Mouse (Mus musculus): ENCODE results near the gene Klhl24. TPM values are rescaled to one million over a fixed set of nuclear protein-coding genes. Genes with fewer than 3 reads are reported as not detected.
"Not testable (repeated sequence)": the region's sequence is repeated elsewhere in the genome, so short reads cannot be mapped to it uniquely, and the experiment has no call there.

The Klhl24 gene
- polyA plus RNA-seq, 1 experiment from 2014 or later, result 3.5 TPM

GRCm38 (mm10) chr16:20097711-20098374 is 501 bp downstream of the Klhl24 start:
- Histone ChIP-seq H3K4me1 (replicated peaks) (peaks cover 11% of the 10 kb centered on the region), H3K4me3 (replicated peaks) (peak overlapping the region; percentile 92), H3K9me3 (replicated peaks) (no peaks in the 10 kb centered on the region), H3K27me3 (no peaks in the 10 kb centered on the region), H3K4me2 (peak overlapping the region; percentile 97), H3K9ac (peak overlapping the region; percentile 85), H3K27ac (peak overlapping the region; percentile 87), H3K36me3 (no peaks in the 10 kb centered on the region)
- peak; percentile 90 for DNase-seq
- peak; percentile 91 for ATAC-seq (ENCODE audit: low read depth)
- WGBS (ENCODE audit: insufficient replicate concordance), result 0% methylated on average over 61 of the region's 61 CpGs

- H3K27ac ChIP-seq, result peak overlapping the region; percentile 87; the same call in 1 of the 2 replicates
- no peak for DNase-seq
- H3K27me3 ChIP-seq, result no peaks in the 10 kb centered on the region
- 0 out of 2 replicates have a peak, but pooled peaks cover 3% of the 10 kb centered on the region for H3K36me3 ChIP-seq
- H3K9me3 ChIP-seq (replicated peaks), result no peaks in the 10 kb centered on the region
- no peak for ATAC-seq (ENCODE audit: low read depth)
- H3K4me1 ChIP-seq (replicated peaks), result peaks cover 11% of the 10 kb centered on the region
- H3K9ac ChIP-seq, result peak overlapping the region; percentile 85
- peak overlapping the region; percentile 92 for H3K4me3 ChIP-seq (replicated peaks)
- peak overlapping the region; percentile 97 for H3K4me2 ChIP-seq
- WGBS (ENCODE audit: insufficient replicate concordance), result 5% methylated on average over 4 of the region's 4 CpGs
Observed at GRCm38 (mm10) chr16:20098375-20098727, 1.0 kb downstream of the Klhl24 start.

GRCm38 (mm10) chr16:20098866-20099629 is 1.7 kb downstream of the Klhl24 start:
- no peak for ATAC-seq (ENCODE audit: low read depth)
- no peaks in the 10 kb centered on the region; the same call in 1 of the 2 replicates for H3K9me3 ChIP-seq (replicated peaks)
- no peak overlapping the region for H3K9ac ChIP-seq
- H3K36me3 ChIP-seq, result peaks cover 10% of the 10 kb centered on the region
- peak overlapping the region; percentile 92; the same call in 1 of the 2 replicates for H3K4me3 ChIP-seq (replicated peaks)
- WGBS (ENCODE audit: insufficient replicate concordance), result 87% methylated on average over 6 of the region's 6 CpGs
- H3K4me1 ChIP-seq (replicated peaks), result peaks cover 11% of the 10 kb centered on the region
- no peak overlapping the region for H3K27ac ChIP-seq
- no peak for DNase-seq
- H3K4me2 ChIP-seq, result peak overlapping the region; percentile 97
- no peaks in the 10 kb centered on the region for H3K27me3 ChIP-seq

GRCm38 (mm10) chr16:20106996-20107395 is 9.7 kb downstream of the Klhl24 start:
- Histone ChIP-seq H3K9ac (no peak overlapping the region), H3K36me3 (peaks cover 37% of the 10 kb centered on the region), H3K4me1 (replicated peaks) (no peaks in the 10 kb centered on the region), H3K9me3 (replicated peaks) (no peaks in the 10 kb centered on the region; the same call in 1 of the 2 replicates), H3K27me3 (no peaks in the 10 kb centered on the region), H3K4me2 (no peak overlapping the region), H3K4me3 (replicated peaks) (no peak overlapping the region), H3K27ac (no peak overlapping the region)
- DNase-seq, result no peak
- ATAC-seq (ENCODE audit: low read depth), result no peak
- 79% methylated on average over 8 of the region's 8 CpGs for WGBS (ENCODE audit: insufficient replicate concordance)

GRCm38 (mm10) chr16:20108961-20109360 is 11.6 kb downstream of the Klhl24 start:
- H3K9ac ChIP-seq, result no peak overlapping the region
- DNase-seq (no peak), ATAC-seq (ENCODE audit: low read depth) (no peak)
- H3K27me3 ChIP-seq, result no peaks in the 10 kb centered on the region
- H3K4me3 ChIP-seq (replicated peaks), result no peak overlapping the region
- no peak overlapping the region for H3K27ac ChIP-seq
- no peaks in the 10 kb centered on the region; the same call in 1 of the 2 replicates for H3K9me3 ChIP-seq (replicated peaks)
- no peaks in the 10 kb centered on the region for H3K4me1 ChIP-seq (replicated peaks)
- H3K4me2 ChIP-seq, result no peak overlapping the region
- WGBS (ENCODE audit: insufficient replicate concordance), result 75% methylated on average over 6 of the region's 6 CpGs
- H3K36me3 ChIP-seq, result peaks cover 28% of the 10 kb centered on the region

- Histone ChIP-seq H3K27me3 (no peaks in the 10 kb centered on the region), H3K4me1 (replicated peaks) (no peaks in the 10 kb centered on the region), H3K9ac (no peak overlapping the region), H3K4me2 (no peak overlapping the region), H3K36me3 (peaks cover 18% of the 10 kb centered on the region), H3K27ac (no peak overlapping the region), H3K9me3 (replicated peaks) (no peaks in the 10 kb centered on the region), H3K4me3 (replicated peaks) (no peak overlapping the region)
- ATAC-seq (ENCODE audit: low read depth) (no peak), DNase-seq (no peak)
- 64% methylated on average over 2 of the region's 2 CpGs for WGBS (ENCODE audit: insufficient replicate concordance)
Observed at GRCm38 (mm10) chr16:20112649-20113048, 15.3 kb downstream of the Klhl24 start.

- ATAC-seq (ENCODE audit: low read depth) (no peak), DNase-seq (no peak)
- H3K27me3 ChIP-seq, result no peaks in the 10 kb centered on the region
- no peaks in the 10 kb centered on the region for H3K4me1 ChIP-seq (replicated peaks)
- no peak overlapping the region for H3K9ac ChIP-seq
- no peak overlapping the region for H3K4me2 ChIP-seq
- H3K4me3 ChIP-seq (replicated peaks), result no peak overlapping the region
- no peak overlapping the region for H3K27ac ChIP-seq
- H3K9me3 ChIP-seq (replicated peaks), result no peaks in the 10 kb centered on the region
- whole genome bisulfite sequencing (ENCODE audit: insufficient replicate concordance), result 68% methylated on average over 4 of the region's 4 CpGs
- H3K36me3 ChIP-seq, result no peaks in the 10 kb centered on the region
Observed at GRCm38 (mm10) chr16:20116069-20116468, 18.7 kb downstream of the Klhl24 start.

- DNase-seq; H3K9me3 ChIP-seq (replicated peaks); H3K9ac ChIP-seq; H3K4me3 ChIP-seq (replicated peaks); H3K27ac ChIP-seq; ATAC-seq (ENCODE audit: low read depth); H3K4me1 ChIP-seq (replicated peaks); H3K4me2 ChIP-seq; H3K27me3 ChIP-seq: not testable (repeated sequence)
- peaks cover 12% of the 10 kb centered on the region; the same call in 1 of the 2 replicates for H3K36me3 ChIP-seq
- WGBS (ENCODE audit: insufficient replicate concordance), result 63% methylated on average over 10 of the region's 10 CpGs
Observed at GRCm38 (mm10) chr16:20126319-20126883, 29.1 kb downstream of the Klhl24 start.

- no peak overlapping the region for H3K4me2 ChIP-seq
- H3K9me3 ChIP-seq (replicated peaks), result no peaks in the 10 kb centered on the region
- H3K27ac ChIP-seq, result no peak overlapping the region
- WGBS (ENCODE audit: insufficient replicate concordance), result 53% methylated on average over 2 of the region's 2 CpGs
- H3K9ac ChIP-seq, result no peak overlapping the region
- no peak overlapping the region for H3K4me3 ChIP-seq (replicated peaks)
- H3K36me3 ChIP-seq, result 0 out of 2 replicates have a peak, but pooled peaks cover 7% of the 10 kb centered on the region
- ATAC-seq (ENCODE audit: low read depth) (no peak), DNase-seq (no peak)
- no peaks in the 10 kb centered on the region for H3K27me3 ChIP-seq
- H3K4me1 ChIP-seq (replicated peaks), result no peaks in the 10 kb centered on the region
Observed at GRCm38 (mm10) chr16:20130397-20130796, 33.1 kb downstream of the Klhl24 start.

- peaks cover 30% of the 10 kb centered on the region for H3K4me1 ChIP-seq (replicated peaks)
- peak within 1 kb of the TSS; percentile 86 for H3K4me2 ChIP-seq
- peak within 1 kb of the TSS; percentile 76 for H3K27ac ChIP-seq
- H3K27me3 ChIP-seq, result no peaks in the 10 kb centered on the region
- DNase-seq, result peak; percentile 73
- 0 out of 2 replicates have a peak, but pooled peaks cover 5% of the 10 kb centered on the region for H3K36me3 ChIP-seq
- peak within 1 kb of the TSS; percentile 88 for H3K4me3 ChIP-seq (replicated peaks)
- under 1% methylated on average over 80 of the region's 92 CpGs for WGBS (ENCODE audit: insufficient replicate concordance)
- ATAC-seq (ENCODE audit: low read depth), result peak; percentile 94
- peak within 1 kb of the TSS; percentile 89 for H3K9ac ChIP-seq
- H3K9me3 ChIP-seq (replicated peaks), result no peaks in the 10 kb centered on the region
Observed at GRCm38 (mm10) chr16:20140772-20141531, 43.6 kb downstream of the Klhl24 start, which contains the start of gene Yeats2. Gene Yeats2 (plus strand): TSS chr16:20141063.

GRCm38 (mm10) chr16:20144568-20144967 is 47.2 kb downstream of the Klhl24 start:
- no peak for DNase-seq
- 51% methylated on average over 3 of the region's 3 CpGs for WGBS (ENCODE audit: insufficient replicate concordance)
- Histone ChIP-seq H3K27ac (no peak overlapping the region), H3K9me3 (replicated peaks) (no peaks in the 10 kb centered on the region), H3K36me3 (0 out of 2 replicates have a peak, but pooled peaks cover 5% of the 10 kb centered on the region), H3K4me3 (replicated peaks) (no peak overlapping the region), H3K4me2 (no peak overlapping the region), H3K9ac (no peak overlapping the region), H3K27me3 (no peaks in the 10 kb centered on the region), H3K4me1 (replicated peaks) (peaks cover 34% of the 10 kb centered on the region)
- no peak for ATAC-seq (ENCODE audit: low read depth)

Measured in liver, embryonic 13.5 days (tissue).